Mouse (Mus musculus): ENCODE results near the gene Olfr1358. TPM values are rescaled to one million over a fixed set of nuclear protein-coding genes. Genes with fewer than 3 reads are reported as not detected.
"Not testable (repeated sequence)": the region's sequence is repeated elsewhere in the genome, so short reads cannot be mapped to it uniquely, and the experiment has no call there.

Gene Olfr1358
- total RNA-seq (2015; ENCODE audit: low replicate concordance) = not detected in 2 replicates
- total RNA-seq (2017; ENCODE audit: low replicate concordance) = not detected in 2 replicates

- ATAC-seq (replicated peaks; ENCODE audit: low FRiP score, poor library complexity, severe bottlenecking) = no peak
Observed at GRCm38 (mm10) chr10:78517128-78517527, at the start of gene Olfr1358. Olfr1358 (plus strand) TSS chr10:78517428.

- no peak for ATAC-seq (replicated peaks; ENCODE audit: low FRiP score, poor library complexity, severe bottlenecking)
Observed at GRCm38 (mm10) chr10:78467761-78468310, 49.4 kb upstream of the Olfr1358 start.

- no peak for ATAC-seq (replicated peaks; ENCODE audit: low FRiP score, poor library complexity, severe bottlenecking)
Observed at GRCm38 (mm10) chr10:78470582-78471313, 46.5 kb upstream of the Olfr1358 start.

GRCm38 (mm10) chr10:78472046-78472445 is 45.2 kb upstream of the Olfr1358 start:
- ATAC-seq (replicated peaks; ENCODE audit: low FRiP score, poor library complexity, severe bottlenecking) = no peak

GRCm38 (mm10) chr10:78473434-78473833 is 43.8 kb upstream of the Olfr1358 start:
- ATAC-seq (replicated peaks; ENCODE audit: low FRiP score, poor library complexity, severe bottlenecking) = no peak

- ATAC-seq (replicated peaks; ENCODE audit: low FRiP score, poor library complexity, severe bottlenecking) = no peak
Observed at GRCm38 (mm10) chr10:78474759-78475158, 42.5 kb upstream of the Olfr1358 start.

- ATAC-seq (replicated peaks; ENCODE audit: low FRiP score, poor library complexity, severe bottlenecking) = no peak
Observed at GRCm38 (mm10) chr10:78476821-78477220, 40.4 kb upstream of the Olfr1358 start.

GRCm38 (mm10) chr10:78480954-78481927 is 36.0 kb upstream of the Olfr1358 start:
- peak; percentile 30; the same call in 1 of the 2 replicates for ATAC-seq (replicated peaks; ENCODE audit: low FRiP score, poor library complexity, severe bottlenecking)

GRCm38 (mm10) chr10:78481928-78482499 is 35.2 kb upstream of the Olfr1358 start:
- ATAC-seq (replicated peaks; ENCODE audit: low FRiP score, poor library complexity, severe bottlenecking) = peak; percentile 59

- not testable (repeated sequence) for ATAC-seq (replicated peaks; ENCODE audit: low FRiP score, poor library complexity, severe bottlenecking)
Observed at GRCm38 (mm10) chr10:78485369-78485768, 31.9 kb upstream of the Olfr1358 start.

GRCm38 (mm10) chr10:78486871-78487270 is 30.4 kb upstream of the Olfr1358 start:
- ATAC-seq (replicated peaks; ENCODE audit: low FRiP score, poor library complexity, severe bottlenecking) = no peak

- peak; percentile 74; the same call in 1 of the 2 replicates for ATAC-seq (replicated peaks; ENCODE audit: low FRiP score, poor library complexity, severe bottlenecking)
Observed at GRCm38 (mm10) chr10:78487431-78488086, 29.7 kb upstream of the Olfr1358 start.

GRCm38 (mm10) chr10:78502986-78503733 is 14.1 kb upstream of the Olfr1358 start:
- ATAC-seq (replicated peaks; ENCODE audit: low FRiP score, poor library complexity, severe bottlenecking) = no peak

GRCm38 (mm10) chr10:78519792-78520191 is 2.6 kb downstream of the Olfr1358 start:
- ATAC-seq (replicated peaks; ENCODE audit: low FRiP score, poor library complexity, severe bottlenecking) = no peak

GRCm38 (mm10) chr10:78520260-78521005 is 3.2 kb downstream of the Olfr1358 start:
- no peak for ATAC-seq (replicated peaks; ENCODE audit: low FRiP score, poor library complexity, severe bottlenecking)

- not testable (repeated sequence) for ATAC-seq (replicated peaks; ENCODE audit: low FRiP score, poor library complexity, severe bottlenecking)
Observed at GRCm38 (mm10) chr10:78525071-78525470, 7.8 kb downstream of the Olfr1358 start.

GRCm38 (mm10) chr10:78525511-78525910 is 8.3 kb downstream of the Olfr1358 start:
- ATAC-seq (replicated peaks; ENCODE audit: low FRiP score, poor library complexity, severe bottlenecking) = no peak

- no peak for ATAC-seq (replicated peaks; ENCODE audit: low FRiP score, poor library complexity, severe bottlenecking)
Observed at GRCm38 (mm10) chr10:78540943-78541342, 23.7 kb downstream of the Olfr1358 start.

Data from erythroblast, adult 5-6 weeks (primary cell).